Mouse (Mus musculus) T-cell, adult 66 days (primary cell): ENCODE results near the gene Nxf7. TPM values are rescaled to one million over a fixed set of nuclear protein-coding genes. Genes with fewer than 3 reads are reported as not detected.

Experiments
- total RNA-seq, 2 experiments: library from RNA; stranded (reverse); gene quantifications; 3 replicates in 1 of 2; 4 replicates in 1 of 2; pipeline ENCODE4 v1.2.4; 2023

Gene Nxf7
- total RNA-seq = not detected

DNA sequence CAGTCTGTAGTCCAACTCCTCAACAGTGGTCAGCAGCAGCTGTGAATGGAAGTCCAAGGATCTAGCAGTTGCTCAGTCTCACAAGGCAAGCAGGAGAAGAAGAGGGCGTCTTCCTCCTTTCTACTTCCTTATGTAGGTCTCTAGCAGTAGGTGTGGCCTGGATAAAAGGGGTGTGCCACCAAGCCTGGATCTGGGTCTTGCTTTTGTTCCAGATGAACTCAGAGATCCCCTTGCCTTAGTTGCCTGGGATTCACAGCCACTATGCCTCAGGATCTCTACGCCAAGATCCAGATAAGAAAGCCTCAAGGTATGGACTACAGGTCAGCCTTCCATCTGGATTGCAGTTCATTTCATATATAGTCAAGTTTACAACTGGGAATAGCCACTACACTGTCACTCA lies at the start of gene Nxf7:
Nxf7 (minus strand) TSS at position 101 of the 400 bp plus-strand sequence.

DNA sequence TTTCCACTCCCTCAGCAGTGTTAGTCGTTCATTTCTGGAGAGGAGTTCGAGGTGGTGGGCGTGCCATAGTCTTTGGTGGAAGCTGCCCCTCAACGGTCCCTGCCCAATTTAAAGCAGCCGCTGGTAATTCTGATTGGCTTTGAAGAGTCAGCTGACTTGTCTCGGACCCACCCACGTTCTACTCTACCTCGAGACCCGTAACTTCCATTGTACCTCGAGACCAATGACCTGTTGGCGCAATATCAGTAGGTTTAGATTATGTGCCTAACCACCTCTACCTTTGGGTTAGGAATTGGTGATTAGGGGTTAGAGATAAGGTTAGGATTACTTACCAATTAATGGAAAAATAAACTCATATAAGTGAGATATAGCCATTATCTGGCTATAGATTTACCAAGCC lies 29.0 kb upstream of the Nxf7 start, which contains the start of gene Prame:
Prame (minus strand) TSS at position 101 of the 400 bp plus-strand sequence.

Other genes starting within 250 kb of the Nxf7 start
- gene Gm5128, start 225.5 kb downstream of the Nxf7 start, total RNA-seq = not detected
- not detected for gene Gm7903, start 164.9 kb downstream of the Nxf7 start, total RNA-seq
- not detected for gene AV320801, start 104.2 kb downstream of the Nxf7 start, total RNA-seq
- gene Prame, start 28.9 kb upstream of the Nxf7 start, total RNA-seq = not detected
- gene Tcp11x2, start 95.0 kb upstream of the Nxf7 start, total RNA-seq = not detected
- gene Tmsb15a, start 126.5 kb upstream of the Nxf7 start, total RNA-seq = not detected
- gene Armcx5, start 144.0 kb upstream of the Nxf7 start, total RNA-seq = 10 to 100 TPM; 35.6 to 42.4 TPM
- gene Gprasp1, start 144.0 kb upstream of the Nxf7 start, total RNA-seq = 10 to 100 TPM; 59.1 to 65.7 TPM
- gene Bhlhb9, start 198.8 kb upstream of the Nxf7 start, total RNA-seq = 10 to 100 TPM; 20.5 to 24.5 TPM
- 10 to 100 TPM; 15.7 to 19.9 TPM for gene Gprasp2, start 240.3 kb upstream of the Nxf7 start, total RNA-seq